Mouse (Mus musculus) monocyte, adult 2 months (primary cell): ENCODE data around the gene Tmed10.

Experiments
- DNase-seq, 2 experiments: peaks; one replicate each; pipeline ENCODE4 v3.0.0; 2022; ENCODE audit warnings: low spot score in 2 of 2, low read depth in 1 of 2

The Tmed10 gene

DNA sequence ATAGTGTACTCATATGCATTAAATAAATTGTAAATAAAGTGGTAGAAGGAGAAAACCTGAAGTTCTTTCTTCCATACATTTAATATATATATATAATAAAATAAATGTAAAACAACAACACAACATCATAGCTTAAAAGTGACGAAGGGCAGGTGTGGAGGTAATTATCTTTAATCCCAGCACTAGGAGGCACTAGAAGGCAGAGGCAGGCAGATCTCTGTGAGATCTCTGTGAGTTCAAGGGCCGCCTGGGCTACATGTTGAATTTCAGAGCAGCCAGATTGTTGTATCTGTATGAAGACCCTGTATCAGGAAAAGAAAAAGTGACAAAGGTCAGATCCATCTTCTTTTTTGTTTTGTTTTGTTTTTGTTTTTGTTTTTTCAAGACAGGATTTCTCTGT, 3.6 kb upstream of the Tmed10 start:
- no peak for DNase-seq

DNA sequence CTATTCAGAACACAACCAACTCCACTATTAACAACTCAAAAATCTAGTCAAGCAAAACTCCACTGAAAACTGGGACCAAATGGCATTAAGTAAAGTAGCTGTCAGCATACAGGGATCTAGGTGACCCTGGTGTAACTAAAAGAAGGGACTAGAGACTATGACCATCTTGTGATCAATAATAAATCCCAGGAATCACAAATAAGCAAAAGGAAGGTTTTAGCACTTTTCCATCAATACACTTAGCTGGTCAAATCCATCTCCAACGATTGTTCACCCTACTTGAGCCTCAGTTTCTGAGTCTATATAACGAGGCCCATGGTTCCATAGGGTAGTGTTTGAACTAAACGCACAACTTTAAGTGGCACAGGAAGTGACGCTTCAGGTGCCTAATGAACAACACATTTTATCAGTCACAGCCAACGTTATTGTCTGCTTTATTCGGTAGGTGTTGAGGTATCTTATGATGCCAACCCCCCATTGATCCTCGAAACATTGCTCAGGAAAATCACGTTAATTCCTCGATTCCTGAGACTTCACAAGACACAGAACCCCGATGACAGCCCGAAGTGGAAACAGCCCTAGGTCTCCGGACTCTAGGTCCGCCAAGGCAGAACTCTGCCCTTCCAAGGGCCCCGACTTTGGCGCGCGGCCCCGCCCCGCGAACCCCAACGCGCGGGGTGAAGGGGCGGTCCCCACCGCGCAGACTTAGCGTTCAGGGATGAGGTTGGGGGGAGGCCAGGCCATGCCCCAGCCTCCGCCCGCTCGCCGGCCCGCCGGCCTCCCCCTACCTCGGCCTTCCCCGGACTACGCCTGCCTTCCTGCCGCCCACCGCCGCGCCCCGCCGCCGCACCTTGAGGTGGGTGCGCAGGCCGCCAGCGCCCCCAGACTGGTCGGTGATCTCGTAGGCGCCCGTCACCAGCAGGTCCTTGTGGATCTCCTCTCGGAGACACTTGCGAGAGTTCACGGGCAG, 771 bp downstream of the Tmed10 start:
- peak; percentile 44 to 75 for DNase-seq

DNA sequence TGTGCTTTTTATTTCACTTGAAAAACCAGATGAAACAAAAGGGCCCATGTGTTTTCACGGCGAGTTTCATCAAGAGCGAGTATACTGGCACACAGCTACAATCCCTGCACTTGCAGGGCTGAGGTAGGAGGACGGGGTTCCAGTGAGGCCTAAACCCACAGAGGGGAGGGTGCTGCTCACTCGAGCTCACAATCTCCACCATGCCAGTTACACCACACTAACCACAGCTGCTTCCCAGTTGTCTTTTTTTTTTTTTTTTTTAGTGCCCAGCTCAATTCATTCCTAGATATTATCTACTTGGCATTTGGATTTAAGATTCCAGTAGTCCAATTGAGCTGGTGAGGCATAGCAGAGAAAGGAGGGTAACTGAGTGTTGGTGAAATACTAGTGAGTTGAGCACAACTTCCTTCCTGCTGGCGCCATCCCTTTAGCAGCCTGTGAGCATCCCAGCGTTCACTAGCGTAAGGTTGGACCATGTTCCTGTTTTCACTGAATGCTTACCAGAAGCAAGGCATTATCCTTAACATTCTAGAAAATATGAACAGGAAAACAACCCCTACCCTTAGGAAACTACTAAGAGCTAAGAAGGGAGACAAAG, 2.5 kb downstream of the Tmed10 start:
- DNase-seq: no peak

DNA sequence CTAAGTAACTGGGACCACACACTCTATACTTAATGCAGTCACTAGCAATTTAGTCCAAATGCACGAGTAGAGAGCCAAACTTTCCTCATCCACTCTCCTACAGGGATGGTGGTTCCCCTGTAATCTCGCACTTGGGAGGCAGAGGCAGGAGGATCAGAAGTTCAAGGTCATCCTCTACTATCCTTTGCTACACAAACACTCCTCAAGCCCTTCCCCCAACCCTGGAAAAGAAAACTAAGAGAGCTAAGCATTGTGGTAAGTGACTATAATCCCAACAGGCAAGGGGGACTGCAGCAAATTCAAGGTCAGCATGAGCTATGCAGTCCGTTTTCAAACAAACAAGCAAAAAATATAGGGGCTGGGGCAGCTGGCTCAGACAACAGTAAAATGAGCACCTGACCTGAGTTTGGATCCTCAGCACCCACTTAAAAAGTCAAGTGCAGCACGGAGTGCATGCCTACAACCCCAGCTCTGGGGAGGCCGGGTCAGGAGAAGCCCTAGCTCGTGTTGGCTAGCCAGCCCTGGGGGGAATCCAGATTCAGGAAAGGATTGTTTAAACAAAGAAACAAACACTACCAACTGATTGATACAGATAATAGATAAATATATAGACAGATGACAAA, 6.1 kb downstream of the Tmed10 start:
- no peak for DNase-seq

DNA sequence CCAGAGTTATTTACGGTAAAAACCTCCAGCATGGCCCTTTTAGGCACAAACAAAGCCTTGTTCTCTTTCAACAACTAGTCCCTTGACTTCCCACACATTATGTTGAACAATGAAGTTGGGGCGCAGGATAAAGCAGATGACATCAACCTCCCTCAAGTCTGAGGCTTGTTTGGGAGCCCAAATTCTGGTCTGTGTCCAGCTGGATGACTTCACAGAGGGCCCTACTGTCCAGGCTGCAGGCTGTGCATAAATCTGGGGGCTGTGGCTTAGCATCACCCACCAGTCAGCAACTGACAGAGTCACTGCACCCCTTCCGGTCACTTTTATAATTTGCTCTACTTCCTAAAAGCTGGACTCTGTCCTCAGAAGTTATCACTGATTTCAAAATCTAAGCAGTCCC, 8.4 kb downstream of the Tmed10 start:
- DNase-seq: no peak

DNA sequence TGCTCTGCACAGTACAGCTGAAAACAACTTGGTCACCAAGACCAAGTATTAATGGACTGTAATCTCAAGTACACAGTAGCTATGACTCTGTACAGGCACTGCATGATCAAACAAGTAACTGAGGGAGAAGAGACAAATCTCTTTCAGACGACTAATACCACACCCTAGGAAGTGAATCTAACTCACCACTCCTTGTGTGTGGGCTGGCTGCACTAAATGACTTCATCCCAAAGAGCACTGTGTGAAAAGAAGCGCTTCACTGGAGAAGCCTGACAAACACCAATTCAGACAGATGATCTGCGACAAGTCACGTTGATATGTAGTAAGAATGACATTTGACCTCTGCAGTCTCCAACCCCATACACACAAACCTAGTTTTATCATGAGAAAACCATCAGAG, 12.1 kb downstream of the Tmed10 start:
- DNase-seq: no peak

DNA sequence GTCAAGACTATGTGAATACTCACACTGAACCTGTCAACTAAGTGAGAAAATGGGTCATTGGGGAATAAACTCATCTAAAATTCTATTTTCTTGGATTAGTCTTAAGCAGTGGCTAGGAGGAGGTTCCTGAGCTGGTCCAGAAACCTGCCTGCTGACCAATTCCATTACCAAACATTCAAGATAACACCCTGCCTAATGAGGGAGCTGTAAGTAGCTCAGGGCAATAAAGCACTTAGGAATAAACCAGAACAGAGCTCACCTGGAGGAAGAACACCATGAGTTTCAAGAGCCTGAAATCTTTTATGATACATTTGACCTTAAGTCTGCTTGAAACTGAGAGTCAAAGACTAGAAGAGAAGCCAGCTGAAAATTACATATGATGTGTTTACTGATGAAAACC, 13.1 kb downstream of the Tmed10 start:
- no peak for DNase-seq

DNA sequence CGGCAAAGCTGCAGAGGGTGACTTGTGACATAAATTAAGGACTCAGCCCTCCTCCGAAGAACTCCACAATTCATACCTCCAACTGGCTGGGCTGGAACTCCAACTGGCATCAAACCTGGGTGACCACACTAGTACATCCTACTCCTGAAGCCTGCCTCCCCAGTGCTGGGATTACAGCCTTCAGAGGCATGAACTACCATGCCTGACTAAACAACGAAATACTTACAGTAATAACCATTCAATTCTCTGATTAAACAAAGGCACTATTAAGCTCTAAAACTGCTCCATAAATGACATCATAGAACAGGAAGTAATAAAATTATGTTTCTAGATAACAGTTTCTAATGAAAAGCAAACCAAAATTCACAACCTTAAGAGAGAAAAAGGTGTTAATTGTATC, 13.5 kb downstream of the Tmed10 start:
- DNase-seq: no peak

DNA sequence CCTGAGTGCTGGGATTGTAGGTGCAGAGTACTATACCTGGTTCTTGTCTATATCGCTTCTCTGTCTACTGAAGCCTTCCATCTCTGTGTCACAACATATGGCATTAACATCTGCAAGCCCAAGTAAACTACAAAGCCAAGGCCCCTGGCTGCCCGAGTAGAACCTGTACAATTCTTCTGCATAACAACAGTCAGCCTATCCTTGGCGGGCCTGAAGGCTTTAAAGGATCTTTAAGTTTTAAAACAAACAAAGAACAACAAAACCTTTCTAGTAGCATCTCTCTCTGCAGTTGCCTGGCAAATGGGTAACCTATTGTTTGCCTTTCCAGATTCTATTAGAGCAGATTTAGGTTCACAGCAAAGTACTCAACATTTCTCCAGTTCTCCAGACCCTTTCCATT, 20.6 kb downstream of the Tmed10 start:
- no peak for DNase-seq

DNA sequence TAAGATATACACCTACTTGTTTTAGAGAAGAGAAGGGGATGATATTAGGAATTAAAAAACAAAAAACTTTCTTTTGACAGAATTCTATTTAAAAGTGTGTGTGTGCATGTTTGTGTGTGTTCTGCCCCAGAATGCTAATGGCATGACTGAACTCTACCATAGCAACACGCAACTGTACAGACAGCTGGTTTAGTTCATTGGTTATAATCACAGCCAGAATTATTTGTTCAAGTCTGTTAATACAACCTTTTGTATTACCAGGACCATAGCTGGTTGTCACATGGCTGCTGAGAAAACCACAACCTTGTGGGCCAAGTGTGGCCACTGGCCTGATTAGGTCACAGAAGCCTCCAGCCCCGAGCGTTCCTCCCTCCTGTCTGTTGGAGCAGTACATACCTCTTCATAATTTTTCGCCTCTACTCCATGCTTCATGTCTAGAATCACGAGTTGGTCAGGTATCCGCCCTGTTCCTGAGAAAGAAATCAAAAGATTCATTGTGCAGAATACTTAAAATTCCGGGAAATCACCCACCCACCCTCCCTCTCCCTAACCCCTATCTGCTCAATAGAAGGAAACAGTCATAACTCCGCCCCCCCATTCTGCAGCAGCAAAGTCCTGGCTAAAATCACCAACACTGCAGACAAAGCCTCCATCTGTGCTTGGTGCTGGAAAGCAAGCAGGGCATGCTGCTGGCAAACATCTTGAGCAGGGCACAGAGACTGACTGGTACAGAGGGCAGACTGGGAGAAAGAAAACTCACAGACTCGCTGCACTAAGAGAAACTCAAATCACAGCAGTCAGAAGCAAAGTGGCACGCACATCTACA, 24.0 kb downstream of the Tmed10 start:
- DNase-seq: no peak

DNA sequence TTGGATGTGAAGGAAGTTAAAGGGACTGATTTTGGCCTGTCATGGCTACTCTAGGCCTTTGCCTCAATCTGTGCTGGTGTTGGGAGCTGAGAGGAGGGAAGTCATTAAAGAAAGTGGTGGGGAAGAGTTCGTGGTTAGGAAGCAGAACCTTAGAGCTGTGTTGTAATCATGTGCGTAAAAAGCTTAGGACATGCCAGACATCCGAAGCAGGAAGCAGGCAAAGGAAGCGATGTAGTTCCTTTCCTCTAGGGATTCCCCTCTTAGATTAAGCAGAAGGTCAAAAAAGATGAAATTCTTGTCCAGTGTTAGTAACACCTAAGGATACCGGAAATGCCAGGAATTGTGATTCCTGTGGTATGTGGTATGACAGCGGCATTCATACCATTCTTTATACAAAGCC, 26.3 kb downstream of the Tmed10 start:
- peak; percentile 46 to 59 for DNase-seq

DNA sequence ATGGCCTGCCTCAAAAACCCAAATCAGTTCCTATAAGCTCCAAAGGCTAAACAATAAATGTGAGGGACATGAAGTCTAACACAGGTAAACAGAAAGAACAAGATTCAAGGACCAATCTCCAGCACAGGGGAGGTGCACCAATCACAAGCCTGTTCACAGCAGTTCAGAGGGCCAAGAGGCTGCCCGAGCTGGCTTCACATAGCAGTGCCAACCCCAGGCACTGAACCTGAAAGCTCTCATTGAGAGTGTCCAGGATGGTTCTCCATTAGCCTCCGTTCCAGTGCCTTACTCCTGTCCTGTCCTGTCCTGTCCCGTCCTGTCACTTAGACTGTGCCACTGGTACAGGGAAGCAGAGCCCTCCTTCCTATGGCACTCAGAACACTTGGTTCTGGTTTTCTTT, 27.5 kb downstream of the Tmed10 start:
- no peak for DNase-seq

DNA sequence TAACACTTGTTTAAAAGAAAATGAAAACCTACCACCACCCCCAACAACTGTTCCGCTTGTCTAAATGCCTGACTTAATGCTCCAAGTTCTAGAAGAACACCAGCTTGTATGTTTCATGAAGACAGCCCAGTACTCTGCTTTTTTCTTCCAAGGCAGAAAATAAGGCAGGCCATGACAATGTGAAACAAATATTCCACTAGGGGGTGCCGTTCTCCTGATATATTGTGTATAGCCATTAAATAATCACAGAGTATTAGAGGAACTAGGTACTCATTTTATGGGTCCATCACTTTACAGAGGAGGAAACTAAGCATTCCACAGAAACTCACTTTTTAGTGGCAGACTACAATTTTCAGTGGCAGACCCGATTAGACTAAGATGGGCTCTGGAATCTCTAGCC, 28.3 kb downstream of the Tmed10 start:
- DNase-seq: peak; percentile 32 to 39

DNA sequence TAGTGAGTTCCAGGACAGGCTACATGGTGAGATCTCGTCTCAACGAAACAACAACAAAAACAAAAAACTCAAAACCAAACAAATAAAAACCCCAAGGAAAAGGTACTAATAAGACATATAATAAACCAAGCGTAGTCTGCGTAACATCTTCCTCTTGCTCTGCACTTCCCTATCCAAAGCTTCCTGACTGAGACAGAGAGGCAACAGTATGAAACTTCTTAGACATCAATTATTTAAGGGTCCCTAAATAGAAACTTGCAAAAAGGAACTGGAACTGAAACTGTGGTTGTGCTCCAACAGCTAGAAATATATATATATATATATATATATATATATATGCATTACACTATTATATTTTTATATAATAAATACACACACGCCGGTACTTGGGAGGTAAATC, 29.1 kb downstream of the Tmed10 start:
- DNase-seq: no peak

DNA sequence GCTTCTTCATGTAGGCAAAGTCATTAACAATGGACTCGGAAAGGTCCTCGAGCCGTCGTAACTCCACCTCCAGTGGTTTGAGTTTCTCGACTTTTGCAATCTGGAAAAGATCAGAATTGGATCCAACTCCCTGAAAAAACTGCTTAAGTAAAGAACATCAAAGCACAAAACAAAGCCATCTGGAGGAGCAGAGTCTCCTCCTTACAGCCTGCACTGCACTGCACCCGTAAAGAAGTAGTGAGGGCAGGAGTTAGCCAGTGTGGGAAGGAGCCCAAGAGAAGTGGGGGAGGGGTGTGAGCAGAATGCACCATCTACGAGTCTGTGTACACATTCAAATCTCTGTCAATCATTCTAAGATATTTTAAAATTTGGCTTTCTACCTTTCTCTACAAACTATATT, 30.4 kb downstream of the Tmed10 start:
- DNase-seq: no peak

DNA sequence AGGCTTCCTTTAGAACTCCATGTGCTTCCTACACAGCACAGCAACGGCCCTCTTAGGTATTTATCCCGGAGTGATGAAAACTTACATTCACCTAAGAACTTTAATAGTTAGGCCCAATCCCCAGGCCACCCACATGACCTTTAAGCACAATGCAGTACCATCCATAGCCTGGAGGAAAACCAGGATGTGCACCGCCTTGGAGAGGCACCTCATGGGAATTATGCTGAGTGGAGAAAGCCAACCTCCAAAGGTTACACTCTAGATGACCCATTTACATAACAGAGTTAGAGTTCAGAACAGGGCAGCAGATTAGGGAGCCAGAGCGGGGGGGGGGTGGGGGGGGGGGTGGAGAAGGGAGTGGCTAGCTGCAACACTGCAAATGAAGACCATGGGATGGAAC, 32.3 kb downstream of the Tmed10 start:
- no peak for DNase-seq

DNA sequence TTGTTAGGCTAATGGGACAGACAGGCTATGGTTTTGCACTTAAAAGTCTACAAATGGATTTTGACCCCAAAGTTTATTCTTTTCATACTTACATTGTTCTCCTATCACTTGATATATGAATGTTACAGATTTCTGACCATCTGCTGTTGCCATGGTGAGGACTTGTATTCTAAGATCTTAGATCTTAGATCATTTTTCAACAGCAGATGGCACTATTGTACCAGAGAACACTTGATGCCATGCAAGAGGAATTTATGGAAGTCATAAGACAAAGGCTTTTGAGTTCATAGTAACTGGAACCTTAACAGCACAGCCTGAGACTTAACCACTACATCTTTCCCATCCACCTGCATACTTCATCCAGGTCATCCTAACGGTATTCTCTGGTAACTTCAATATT, 33.5 kb downstream of the Tmed10 start:
- DNase-seq: no peak

DNA sequence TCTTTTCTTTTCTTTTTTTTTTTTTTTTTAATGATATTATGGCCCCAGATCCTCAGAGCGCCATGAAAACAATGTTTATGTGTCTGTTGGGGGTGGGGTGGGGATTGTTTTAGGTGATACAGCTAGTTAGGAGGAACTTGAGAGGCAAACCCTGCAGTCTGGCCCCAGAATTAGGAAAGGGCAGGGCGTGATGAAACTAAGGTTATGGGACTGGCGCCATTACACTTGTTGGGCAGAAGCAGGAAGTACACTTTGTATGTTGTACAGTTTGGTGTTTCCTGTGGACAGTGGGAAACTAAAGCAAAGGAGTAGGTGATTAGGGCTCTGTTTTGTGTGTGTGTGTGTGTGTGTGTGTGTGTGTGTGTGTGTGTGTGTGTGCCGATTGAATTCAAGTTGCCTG, 34.7 kb downstream of the Tmed10 start:
- peak; percentile 49 to 64 for DNase-seq

DNA sequence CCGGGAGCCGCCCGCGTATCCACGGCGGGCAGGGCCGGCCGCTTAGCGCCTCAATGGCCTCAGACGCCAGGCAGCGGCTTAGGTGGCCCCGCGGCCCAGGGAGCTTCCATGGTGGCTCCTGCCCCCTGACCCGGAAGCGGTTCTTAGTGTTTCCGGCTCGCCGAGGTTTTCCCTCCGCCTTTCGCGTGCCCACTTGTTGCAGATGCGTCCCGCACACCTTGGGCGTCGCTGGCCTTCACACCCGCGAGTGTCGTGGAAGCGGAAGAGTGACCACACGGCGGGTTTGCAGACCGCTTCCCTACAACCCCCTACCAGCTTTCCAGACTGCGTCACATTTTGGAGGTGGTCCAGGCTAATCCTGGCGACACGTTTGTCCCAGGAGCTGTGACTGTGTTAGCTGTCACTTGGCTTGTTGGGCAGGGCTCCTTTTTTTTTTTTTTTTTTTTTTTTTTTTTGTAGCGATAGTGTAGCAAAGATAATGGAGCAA, 35.4 kb downstream of the Tmed10 start, which contains the start of gene Nek9:
TSS of gene Nek9 (minus strand) at position 120 of the 487 bp plus-strand sequence.
- DNase-seq: peak; percentile 66 to 85

DNA sequence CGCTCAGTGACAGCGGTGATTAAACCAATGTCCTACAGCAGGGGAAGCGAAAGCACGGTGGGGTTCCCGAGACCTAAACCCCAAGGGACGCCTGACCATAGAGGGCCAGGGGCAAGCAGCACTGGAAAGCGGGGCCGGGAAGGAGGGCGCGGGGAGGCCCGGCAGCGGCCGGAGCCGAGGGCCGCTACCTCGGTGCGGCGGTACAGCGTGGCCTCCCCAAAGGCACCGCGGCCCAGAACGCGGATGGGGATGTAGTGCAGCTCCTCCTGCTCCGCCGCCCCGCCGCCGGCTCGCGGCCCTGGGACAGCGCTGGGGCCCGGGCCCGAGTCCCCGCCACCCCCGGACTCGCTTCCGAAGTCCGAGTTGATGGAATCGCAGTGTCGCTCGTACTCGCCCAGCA, 35.8 kb downstream of the Tmed10 start:
- DNase-seq: peak in 1 of 2 experiments; percentile 26
